Mouse (Mus musculus) intestine, embryonic 14.5 days (tissue): ENCODE data around the gene Jarid2. TPM values are rescaled to one million over a fixed set of nuclear protein-coding genes. Genes with fewer than 3 reads are reported as not detected.
A peak's percentile ranks its signal among the peaks of the same experiment; 100 is the strongest.
"Not testable (repeated sequence)": the region's sequence is repeated elsewhere in the genome, so short reads cannot be mapped to it uniquely, and the experiment has no call there.

Experiments
- ATAC-seq: fragments of 200-750 bp; cut with Nextera tagmentation; replicated peaks from 2 replicates; pipeline ENCODE4 v1.8.0; 2017; ENCODE audit warnings: low read depth, moderate number of reproducible peaks, moderate TSS enrichment, moderate library complexity; ENCODE audit not compliant: low FRiP score, low TSS enrichment
- DNase-seq: peaks from one replicate; pipeline ENCODE4 v3.0.0-alpha.2; 2018; ENCODE audit warnings: low spot score
- H3K27ac ChIP-seq: fragments of 300-500 bp; sonication (generic); 2 replicates; pipeline ENCODE4 v1.5.1; 2014; ENCODE audit warnings: low read depth, mild to moderate bottlenecking, control low read depth
- H3K27me3 ChIP-seq: fragments of 300-500 bp; sonication (generic); replicated peaks from 2 replicates; pipeline ENCODE4 v1.6.1; 2014; ENCODE audit warnings: low read length, control low read depth; ENCODE audit not compliant: control insufficient read depth, insufficient read depth
- H3K36me3 ChIP-seq: fragments of 300-500 bp; sonication (generic); 2 replicates; pipeline ENCODE4 v1.6.1; 2014; ENCODE audit warnings: low read length, control low read depth; ENCODE audit not compliant: control insufficient read depth, insufficient read depth
- H3K4me1 ChIP-seq: fragments of 300-500 bp; sonication (generic); replicated peaks from 2 replicates; pipeline ENCODE4 v1.6.1; 2014; ENCODE audit warnings: low read length, control low read depth, mixed read lengths; ENCODE audit not compliant: control insufficient read depth, insufficient read depth
- H3K4me2 ChIP-seq: fragments of 300-500 bp; sonication (generic); 2 replicates; pipeline ENCODE4 v1.6.1; 2014; ENCODE audit warnings: low read length
- H3K4me3 ChIP-seq: fragments of 300-500 bp; sonication (generic); 2 replicates; pipeline ENCODE4 v1.5.1; 2014; ENCODE audit warnings: low read depth, low read length, control low read depth, mixed read lengths
- H3K9ac ChIP-seq: fragments of 300-500 bp; sonication (generic); 2 replicates; pipeline ENCODE4 v1.6.1; 2014; ENCODE audit warnings: mild to moderate bottlenecking, low read length
- H3K9me3 ChIP-seq: fragments of 300-500 bp; sonication (generic); 2 replicates; pipeline ENCODE4 v1.6.1; 2016; ENCODE audit warnings: low read length, control low read depth; ENCODE audit not compliant: control insufficient read depth
- WGBS: fragments of 180-500 bp; shearing (Covaris S2); extraction: QIAGEN DNeasy Blood & Tissue Kit; methylation state at CpG from one replicate; pipeline ENCODE4 v1.1.7; 2014; 5-methylcytosine and 5-hydroxymethylcytosine counted together
- polyA plus RNA-seq: library from polyadenylated mRNA; unstranded; fragments of >200 nt; fragmentation: Nextera tagmentation; extraction: Ambion mirVana; gene quantifications from 2 replicates; pipeline ENCODE4 v1.2.1, GENCODE M21; 2014

The Jarid2 gene
- polyA plus RNA-seq, 1 experiment from 2014 or later: 20.3 TPM

DNA sequence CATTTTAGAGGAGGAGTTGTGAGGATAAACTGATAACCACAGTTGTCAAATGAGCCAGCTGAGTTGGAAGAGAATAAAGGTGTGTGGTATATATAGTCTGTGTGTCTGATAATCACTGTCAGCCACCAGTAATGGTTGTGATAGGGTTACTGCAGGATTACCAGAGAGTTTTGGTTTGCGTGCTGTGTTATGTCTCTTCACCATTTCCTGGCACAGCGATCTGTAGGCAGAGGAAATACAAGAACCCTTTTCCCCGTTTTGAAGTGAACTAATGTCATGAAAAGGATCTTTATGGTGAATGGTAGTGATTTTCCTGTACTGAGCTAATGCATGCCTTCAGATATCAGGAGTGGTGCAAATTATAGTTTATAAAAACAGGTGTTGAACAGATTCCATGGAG, 122.8 kb downstream of the Jarid2 start:
- H3K36me3 ChIP-seq: 0 out of 2 replicates have a peak, but pooled peaks cover 6% of the 10 kb centered on the region

DNA sequence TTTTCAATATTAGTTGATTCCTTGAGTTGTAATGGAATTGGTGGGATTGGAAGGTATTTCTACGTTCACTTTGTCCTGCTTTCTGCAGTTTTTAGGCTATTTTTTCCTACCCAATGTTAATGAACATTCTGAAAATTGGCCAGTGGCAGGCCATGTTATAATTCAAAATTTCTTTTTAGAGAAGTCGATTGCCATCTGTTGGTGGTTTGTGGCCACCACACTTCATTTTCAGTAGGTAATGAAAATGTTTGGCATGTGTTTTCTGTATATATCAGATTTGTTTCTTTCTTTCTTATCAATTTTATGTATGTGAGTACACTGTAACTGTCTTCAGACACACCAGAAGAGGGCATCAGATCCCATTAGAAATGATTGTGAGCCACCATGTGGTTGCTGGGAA, 136.3 kb downstream of the Jarid2 start:
- Histone ChIP-seq H3K27ac (no peak overlapping the region), H3K4me2 (no peak overlapping the region), H3K36me3 (no peaks in the 10 kb centered on the region), H3K9ac (no peak overlapping the region), H3K4me3 (no peak overlapping the region), H3K9me3 (no peaks in the 10 kb centered on the region), H3K4me1 (0 out of 2 replicates have a peak, but pooled peaks cover 3% of the 10 kb centered on the region), H3K27me3 (no peaks in the 10 kb centered on the region)
- DNase-seq: no peak
- ATAC-seq: no peak
- WGBS: 93% methylated on average over 2 of the region's 2 CpGs

More for the DNA sequence above, 122.8 kb downstream of the Jarid2 start:
- DNase-seq (no peak), ATAC-seq (no peak)
- H3K4me2 ChIP-seq: no peak overlapping the region
- H3K27me3 ChIP-seq: no peaks in the 10 kb centered on the region
- WGBS: 72% methylated on average over 3 of the region's 3 CpGs
- H3K27ac ChIP-seq: no peak overlapping the region
- H3K4me1 ChIP-seq: no peaks in the 10 kb centered on the region
- H3K9ac ChIP-seq: no peak overlapping the region
- no peaks in the 10 kb centered on the region for H3K9me3 ChIP-seq
- H3K4me3 ChIP-seq: no peak overlapping the region

GRCm38 (mm10) chr13:44868037-44868650, 138.9 kb downstream of the Jarid2 start:
- no peaks in the 10 kb centered on the region for H3K36me3 ChIP-seq
- H3K27ac ChIP-seq: no peak overlapping the region
- no peak for DNase-seq
- no peak overlapping the region for H3K4me3 ChIP-seq
- H3K4me2 ChIP-seq: no peak overlapping the region
- no peak for ATAC-seq
- no peaks in the 10 kb centered on the region for H3K27me3 ChIP-seq
- no peak overlapping the region for H3K9ac ChIP-seq
- H3K4me1 ChIP-seq: peaks cover 3% of the 10 kb centered on the region; the same call in 1 of the 2 replicates
- no peaks in the 10 kb centered on the region for H3K9me3 ChIP-seq
- WGBS: 59% methylated on average over 4 of the region's 4 CpGs

- DNase-seq: peak; percentile 100
- not testable (repeated sequence) for H3K9ac ChIP-seq, H3K36me3 ChIP-seq, H3K27me3 ChIP-seq, H3K27ac ChIP-seq, H3K4me3 ChIP-seq, H3K4me1 ChIP-seq, H3K4me2 ChIP-seq, H3K9me3 ChIP-seq
- peak; percentile 100 for ATAC-seq
- WGBS: 75% methylated on average over 47 of the region's 47 CpGs
These were observed 140.3 kb downstream of the Jarid2 start for GRCm38 (mm10) chr13:44869418-44870119.

GRCm38 (mm10) chr13:44876799-44877198, 147.5 kb downstream of the Jarid2 start:
- Histone ChIP-seq H3K27ac (no peak overlapping the region), H3K4me1 (no peaks in the 10 kb centered on the region; the same call in 1 of the 2 replicates), H3K27me3 (no peaks in the 10 kb centered on the region), H3K36me3 (peaks cover 15% of the 10 kb centered on the region), H3K9ac (no peak overlapping the region), H3K9me3 (no peaks in the 10 kb centered on the region), H3K4me3 (no peak overlapping the region), H3K4me2 (no peak overlapping the region)
- no peak for ATAC-seq
- WGBS: 77% methylated on average over 2 of the region's 2 CpGs
- no peak for DNase-seq

- whole genome bisulfite sequencing: 85% methylated on average over 4 of the region's 4 CpGs
These were observed 151.7 kb downstream of the Jarid2 start for GRCm38 (mm10) chr13:44881001-44881400.

GRCm38 (mm10) chr13:44886221-44886620, 156.9 kb downstream of the Jarid2 start:
- no peak overlapping the region for H3K27ac ChIP-seq
- WGBS: 90% methylated on average over 2 of the region's 2 CpGs

More at GRCm38 (mm10) chr13:44881001-44881400, 151.7 kb downstream of the Jarid2 start:
- H3K36me3 ChIP-seq: peaks cover 16% of the 10 kb centered on the region
- ATAC-seq: no peak
- no peak overlapping the region for H3K4me3 ChIP-seq
- no peak overlapping the region for H3K9ac ChIP-seq
- no peaks in the 10 kb centered on the region for H3K4me1 ChIP-seq
- no peak overlapping the region for H3K4me2 ChIP-seq
- no peaks in the 10 kb centered on the region for H3K27me3 ChIP-seq
- H3K9me3 ChIP-seq: no peaks in the 10 kb centered on the region
- no peak for DNase-seq
- H3K27ac ChIP-seq: no peak overlapping the region

GRCm38 (mm10) chr13:44890612-44891011, 161.3 kb downstream of the Jarid2 start:
- Histone ChIP-seq H3K36me3 (peaks cover 17% of the 10 kb centered on the region; the same call in 1 of the 2 replicates), H3K9ac (no peak overlapping the region), H3K4me1 (no peaks in the 10 kb centered on the region), H3K9me3 (no peaks in the 10 kb centered on the region), H3K27ac (no peak overlapping the region), H3K27me3 (no peaks in the 10 kb centered on the region), H3K4me3 (no peak overlapping the region), H3K4me2 (no peak overlapping the region)
- 82% methylated on average over 2 of the region's 2 CpGs for WGBS
- DNase-seq: peak; percentile 18
- ATAC-seq: no peak

More at GRCm38 (mm10) chr13:44886221-44886620, 156.9 kb downstream of the Jarid2 start:
- no peaks in the 10 kb centered on the region for H3K27me3 ChIP-seq
- H3K4me3 ChIP-seq: no peak overlapping the region
- H3K4me2 ChIP-seq: no peak overlapping the region
- ATAC-seq (no peak), DNase-seq (no peak)
- no peak overlapping the region for H3K9ac ChIP-seq
- H3K4me1 ChIP-seq: no peaks in the 10 kb centered on the region
- H3K36me3 ChIP-seq: peaks cover 25% of the 10 kb centered on the region
- H3K9me3 ChIP-seq: no peaks in the 10 kb centered on the region
